Mouse (Mus musculus) stomach, postnatal 0 days (tissue): Measurements from ENCODE around the gene Usp21. TPM values are rescaled to one million over a fixed set of nuclear protein-coding genes. Genes with fewer than 3 reads are reported as not detected.
A peak's percentile ranks its signal among the peaks of the same experiment; 100 is the strongest.

ENCODE experiments used
- ATAC-seq: fragments of 200-750 bp; cut with Nextera tagmentation; 2 replicates; pipeline ENCODE4 v1.8.0; 2017; ENCODE audit not compliant: low FRiP score, low TSS enrichment
- DNase-seq: peaks from one replicate; pipeline ENCODE4 v3.0.0-alpha.2; 2016; ENCODE audit warnings: low spot score
- H3K27ac ChIP-seq: fragments of 300-500 bp; sonication (generic); replicated peaks from 2 replicates; pipeline ENCODE4 v1.5.1; 2014; ENCODE audit warnings: mild to moderate bottlenecking, control low read depth
- H3K27me3 ChIP-seq: fragments of 300-500 bp; sonication (generic); 2 replicates; pipeline ENCODE4 v1.6.1; 2014; ENCODE audit warnings: low read length; ENCODE audit not compliant: control insufficient read depth, insufficient read depth
- H3K36me3 ChIP-seq: fragments of 300-500 bp; sonication (generic); 2 replicates; pipeline ENCODE4 v1.6.1; 2014; ENCODE audit warnings: low read length, mixed read lengths; ENCODE audit not compliant: control insufficient read depth, insufficient read depth
- H3K4me1 ChIP-seq: fragments of 300-500 bp; sonication (generic); replicated peaks from 2 replicates; pipeline ENCODE4 v1.6.1; 2014; ENCODE audit warnings: antibody characterized with exemption; ENCODE audit not compliant: control insufficient read depth, insufficient read depth
- H3K4me2 ChIP-seq: fragments of 300-500 bp; sonication (generic); replicated peaks from 2 replicates; pipeline ENCODE4 v1.6.1; 2014; ENCODE audit warnings: low read depth, mild to moderate bottlenecking, control low read depth, moderate library complexity
- H3K4me3 ChIP-seq: fragments of 300-500 bp; sonication (generic); 2 replicates; pipeline ENCODE4 v1.5.1; 2014; ENCODE audit warnings: low read depth, low read length, control low read depth
- H3K9ac ChIP-seq: fragments of 300-500 bp; sonication (generic); 2 replicates; pipeline ENCODE4 v1.6.1; 2014; ENCODE audit warnings: mild to moderate bottlenecking, low read length, control low read depth, mixed read lengths
- H3K9me3 ChIP-seq: fragments of 300-500 bp; sonication (generic); 2 replicates; pipeline ENCODE4 v1.6.1; 2016; ENCODE audit warnings: low read length; ENCODE audit not compliant: control insufficient read depth
- CTCF ChIP-seq: IDR thresholded peaks from 2 replicates; pipeline ENCODE4 v1.5.1; 2016; ENCODE audit warnings: antibody characterized with exemption, low read depth, mild to moderate bottlenecking, moderate library complexity
- EP300 ChIP-seq: optimal IDR thresholded peaks from 2 replicates; pipeline ENCODE3; 2016; ENCODE audit warnings: antibody characterized with exemption
- WGBS: fragments of 180-500 bp; shearing (Covaris S2); extraction: QIAGEN DNeasy Blood & Tissue Kit; methylation state at CpG from one replicate; pipeline ENCODE4 v1.1.7; 2014; 5-methylcytosine and 5-hydroxymethylcytosine counted together
- polyA plus RNA-seq: library from polyadenylated mRNA; unstranded; fragments of >200 nt; fragmentation: Nextera tagmentation; extraction: Ambion mirVana; gene quantifications from 2 replicates; pipeline ENCODE4 v1.2.1, GENCODE M21; 2015

The Usp21 gene
- polyA plus RNA-seq, 1 experiment from 2014 or later: 25.0 TPM

GRCm38 (mm10) chr1:171271622-171272021 lies 16.2 kb downstream of the Usp21 start:
- H3K4me3 ChIP-seq: no peak overlapping the region
- H3K36me3 ChIP-seq: peaks cover 14% of the 10 kb centered on the region
- 0 out of 2 replicates have a peak overlapping the region, but pooled peaks have one; percentile 12 for H3K4me2 ChIP-seq
- no peaks in the 10 kb centered on the region for H3K27me3 ChIP-seq
- 0 out of 2 replicates have a peak, but pooled peaks cover 2% of the 10 kb centered on the region for H3K4me1 ChIP-seq
- no peaks in the 10 kb centered on the region for H3K9me3 ChIP-seq
- TF ChIP-seq CTCF (no peak), EP300 (no peak)
- 61% methylated on average over 10 of the region's 10 CpGs for WGBS
- DNase-seq: no peak
- H3K27ac ChIP-seq: no peak overlapping the region
- H3K9ac ChIP-seq: no peak overlapping the region
- ATAC-seq: no peak

DNA sequence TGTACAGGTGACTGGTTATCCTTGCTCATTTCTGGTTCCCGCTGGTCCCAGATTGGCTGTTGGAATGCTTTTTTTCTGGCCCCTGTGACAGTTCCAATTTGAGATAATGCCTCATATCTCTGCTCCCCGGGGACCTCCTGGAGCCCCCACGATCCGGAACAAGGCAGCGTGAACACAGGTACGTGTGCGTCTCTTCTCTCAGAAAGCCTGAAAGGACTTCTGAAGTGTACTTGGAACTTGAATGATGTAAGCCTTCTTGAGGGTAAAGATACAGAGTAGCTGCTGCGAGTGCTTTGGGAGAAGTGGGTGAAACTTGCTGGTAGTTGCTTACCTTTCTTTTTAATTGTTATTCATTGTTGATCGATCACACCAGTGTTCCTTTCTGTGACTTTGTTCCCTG lies 16.6 kb downstream of the Usp21 start:
- peaks cover 9% of the 10 kb centered on the region for H3K36me3 ChIP-seq
- H3K4me2 ChIP-seq: peak overlapping the region; percentile 98
- TF ChIP-seq EP300 (no peak), CTCF (no peak)
- H3K27me3 ChIP-seq: no peaks in the 10 kb centered on the region
- 27% methylated on average over 9 of the region's 9 CpGs for WGBS
- H3K9me3 ChIP-seq: no peaks in the 10 kb centered on the region
- H3K4me1 ChIP-seq: 0 out of 2 replicates have a peak, but pooled peaks cover 2% of the 10 kb centered on the region
- H3K27ac ChIP-seq: peak overlapping the region; percentile 89
- ATAC-seq (no peak), DNase-seq (no peak)
- peak overlapping the region; percentile 80 for H3K4me3 ChIP-seq
- H3K9ac ChIP-seq: peak overlapping the region; percentile 80

DNA sequence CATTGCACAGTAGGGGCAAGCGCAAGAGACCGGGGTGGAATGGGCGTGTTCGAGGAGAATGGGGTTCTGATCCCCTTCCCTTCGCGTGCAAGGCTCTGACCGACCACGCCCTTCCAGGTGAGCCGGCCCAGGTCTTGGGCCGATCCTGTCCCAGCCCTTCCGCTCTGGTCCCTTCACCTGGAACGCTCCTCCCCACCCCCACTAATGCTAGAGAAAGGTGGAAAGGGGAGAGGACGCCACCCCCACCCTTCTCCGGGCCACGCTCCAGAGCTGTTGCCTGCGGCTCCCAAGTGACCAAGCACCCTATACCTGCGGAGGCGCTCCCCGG lies 17.3 kb downstream of the Usp21 start:
- Histone ChIP-seq H3K9me3 (no peaks in the 10 kb centered on the region), H3K4me2 (peak overlapping the region; percentile 98), H3K9ac (peak overlapping the region; percentile 80), H3K27me3 (no peaks in the 10 kb centered on the region), H3K4me1 (0 out of 2 replicates have a peak, but pooled peaks cover 2% of the 10 kb centered on the region), H3K4me3 (peak overlapping the region; percentile 80), H3K27ac (peak overlapping the region; percentile 89), H3K36me3 (peaks cover 7% of the 10 kb centered on the region; the same call in 1 of the 2 replicates)
- DNase-seq (peak; percentile 83), ATAC-seq (peak; percentile 88)
- under 1% methylated on average over 18 of the region's 19 CpGs for WGBS
- TF ChIP-seq EP300 (no peak), CTCF (no peak)

GRCm38 (mm10) chr1:171269848-171270572 lies 17.8 kb downstream of the Usp21 start, which contains the start of gene B4galt3:
B4galt3 (plus strand) TSS chr1:171270328.
- Histone ChIP-seq H3K4me2 (peak within 1 kb of the TSS; percentile 98), H3K4me1 (0 out of 2 replicates have a peak, but pooled peaks cover 2% of the 10 kb centered on the region), H3K9ac (peak within 1 kb of the TSS; percentile 80), H3K36me3 (peaks cover 4% of the 10 kb centered on the region; the same call in 1 of the 2 replicates), H3K27ac (peak within 1 kb of the TSS; percentile 89), H3K4me3 (peak within 1 kb of the TSS; percentile 80), H3K9me3 (no peaks in the 10 kb centered on the region), H3K27me3 (no peaks in the 10 kb centered on the region)
- TF ChIP-seq CTCF (no peak), EP300 (no peak)
- peak; percentile 98 for DNase-seq
- WGBS: 3% methylated on average over 36 of the region's 36 CpGs
- peak; percentile 93 for ATAC-seq

DNA sequence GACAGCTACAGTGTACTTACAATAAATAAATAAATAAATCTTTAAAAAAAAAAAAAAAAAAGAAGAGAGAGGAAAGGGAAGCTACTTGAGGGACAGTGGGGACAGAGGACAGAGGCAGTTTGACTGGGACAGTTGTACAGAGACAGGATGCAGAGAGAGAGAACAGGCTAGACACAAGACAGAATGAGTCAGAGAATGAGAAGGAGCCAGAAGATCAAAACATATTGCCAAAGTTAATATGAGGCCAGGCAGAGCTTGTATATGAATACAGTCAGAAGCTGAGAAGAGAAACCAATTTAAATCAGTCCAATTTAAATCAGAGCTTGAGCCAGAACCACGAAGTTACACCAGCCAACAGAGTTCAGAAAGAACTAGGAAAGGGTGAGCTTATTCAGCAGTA lies 19.4 kb downstream of the Usp21 start:
- H3K9me3 ChIP-seq: no peaks in the 10 kb centered on the region
- no peaks in the 10 kb centered on the region for H3K27me3 ChIP-seq
- TF ChIP-seq CTCF (no peak), EP300 (no peak)
- peak overlapping the region; percentile 30; the same call in 1 of the 2 replicates for H3K27ac ChIP-seq
- no peak for DNase-seq
- H3K36me3 ChIP-seq: peaks cover 3% of the 10 kb centered on the region; the same call in 1 of the 2 replicates
- H3K4me1 ChIP-seq: 0 out of 2 replicates have a peak, but pooled peaks cover 2% of the 10 kb centered on the region
- H3K4me2 ChIP-seq: no peak overlapping the region
- WGBS: 68% methylated on average over 1 of the region's 1 CpGs
- no peak overlapping the region for H3K4me3 ChIP-seq
- ATAC-seq: no peak
- H3K9ac ChIP-seq: no peak overlapping the region
